Mouse (Mus musculus) limb, embryonic 10.5 days (tissue): ENCODE results near the gene Ubl4b. TPM values are rescaled to one million over a fixed set of nuclear protein-coding genes. Genes with fewer than 3 reads are reported as not detected.

Experiments used
- DNase-seq: peaks from one replicate; pipeline ENCODE4 v3.0.0-alpha.2; 2017; ENCODE audit warnings: low spot score
- H3K27ac ChIP-seq: fragments of 300-500 bp; sonication (generic); 2 replicates; pipeline ENCODE4 v1.5.1; 2016; ENCODE audit warnings: mild to moderate bottlenecking
- H3K27me3 ChIP-seq: fragments of 300-500 bp; sonication (generic); 2 replicates; pipeline ENCODE4 v1.6.1; 2016; ENCODE audit warnings: low read depth, mild to moderate bottlenecking; ENCODE audit not compliant: poor library complexity, severe bottlenecking
- H3K36me3 ChIP-seq: fragments of 300-500 bp; sonication (generic); 2 replicates; pipeline ENCODE4 v1.6.1; 2016; ENCODE audit warnings: mild to moderate bottlenecking, moderate library complexity
- H3K4me1 ChIP-seq: fragments of 300-500 bp; sonication (generic); 2 replicates; pipeline ENCODE4 v1.6.1; 2016
- H3K4me3 ChIP-seq: fragments of 300-500 bp; sonication (generic); 2 replicates; pipeline ENCODE4 v1.5.1; 2016; ENCODE audit warnings: mild to moderate bottlenecking, moderate library complexity
- H3K9me3 ChIP-seq: fragments of 300-500 bp; sonication (generic); replicated peaks from 2 replicates; pipeline ENCODE4 v1.6.1; 2016; ENCODE audit warnings: mild to moderate bottlenecking
- WGBS: fragments of 180-500 bp; shearing (Covaris S2); methylation state at CpG from one replicate; pipeline ENCODE4 v1.1.7; 2016; 5-methylcytosine and 5-hydroxymethylcytosine counted together
- polyA plus RNA-seq: library from polyadenylated mRNA; unstranded; fragments of >200 nt; fragmentation: Nextera tagmentation; extraction: Ambion mirVana; gene quantifications from 2 replicates; pipeline ENCODE4 v1.2.1, GENCODE M21; 2016

Ubl4b gene
- polyA plus RNA-seq, 1 experiment from 2014 or later, result 0.76 TPM

DNA sequence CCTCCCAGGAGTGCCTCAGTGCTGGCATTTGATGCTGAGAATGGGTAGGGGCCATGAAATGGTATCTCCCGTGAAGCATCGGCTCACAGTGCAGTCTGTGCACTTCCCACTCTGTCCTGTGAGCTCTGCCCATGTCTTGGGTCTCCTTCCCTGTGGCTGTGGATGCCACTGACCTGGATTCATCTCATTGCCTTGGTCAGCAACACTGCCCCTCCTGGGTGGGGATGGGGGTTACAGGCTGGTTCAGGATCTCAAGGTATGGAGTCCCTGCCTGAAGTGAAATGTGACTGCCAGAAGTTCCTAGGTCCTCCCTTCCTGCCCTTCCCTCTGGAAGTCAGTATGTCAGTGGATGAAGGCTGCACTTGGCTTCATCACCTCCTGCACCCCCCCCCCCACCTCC is 7.2 kb upstream of the Ubl4b start:
- Histone ChIP-seq H3K4me1 (peaks cover 67% of the 10 kb centered on the region), H3K9me3 (no peaks in the 10 kb centered on the region), H3K27me3 (peaks cover 54% of the 10 kb centered on the region), H3K4me3 (no peak overlapping the region), H3K27ac (peak overlapping the region; percentile 54), H3K36me3 (no peaks in the 10 kb centered on the region)
- no peak for DNase-seq
- 50% methylated on average over 2 of the region's 2 CpGs for WGBS

DNA sequence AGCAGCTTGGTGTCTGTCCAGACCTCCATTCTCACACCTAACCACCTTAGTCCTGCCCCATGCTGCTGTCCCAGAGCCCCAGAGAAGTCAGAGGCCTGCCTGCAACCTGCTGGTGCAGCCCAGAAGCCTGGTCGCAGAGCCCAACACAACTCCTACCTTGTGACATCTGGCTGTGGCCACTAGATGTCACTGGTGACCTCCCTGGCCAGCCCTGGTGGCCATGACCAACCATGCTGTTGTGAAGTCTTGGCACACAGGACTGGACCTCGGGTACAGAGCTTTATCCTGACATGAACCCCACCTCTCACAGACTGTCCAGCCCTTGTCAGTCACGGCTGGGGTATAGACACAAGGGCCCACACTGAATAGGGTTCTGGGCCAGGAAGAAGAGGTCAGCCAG is 4.3 kb upstream of the Ubl4b start:
- Histone ChIP-seq H3K4me1 (peaks cover 47% of the 10 kb centered on the region), H3K9me3 (no peaks in the 10 kb centered on the region), H3K27ac (no peak overlapping the region), H3K36me3 (no peaks in the 10 kb centered on the region), H3K27me3 (peaks cover 60% of the 10 kb centered on the region), H3K4me3 (no peak overlapping the region)
- peak; percentile 82 for DNase-seq
- 12% methylated on average over 3 of the region's 3 CpGs for WGBS

DNA sequence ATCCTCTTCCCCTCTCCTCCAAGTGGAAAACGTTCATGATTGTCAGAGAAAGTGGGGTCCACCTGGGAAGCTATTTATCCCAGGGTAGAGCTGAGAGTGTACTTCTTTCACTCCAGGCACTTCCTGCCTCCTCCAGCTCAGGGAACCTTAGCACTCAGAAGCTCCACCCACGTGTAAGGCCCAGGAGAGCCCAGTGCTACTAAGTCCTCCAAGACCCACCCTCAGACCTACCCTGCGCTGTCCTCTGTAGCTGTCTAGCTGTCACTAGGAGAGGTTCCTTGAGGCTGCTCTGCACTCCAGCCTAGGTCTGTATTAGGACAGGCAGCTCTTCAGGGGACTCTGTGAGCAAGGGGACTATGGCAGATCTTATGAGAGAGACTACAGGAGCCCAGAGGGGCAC is 3.9 kb upstream of the Ubl4b start:
- WGBS, result 19% methylated on average over 3 of the region's 3 CpGs
- H3K9me3 ChIP-seq, result no peaks in the 10 kb centered on the region
- peaks cover 65% of the 10 kb centered on the region for H3K27me3 ChIP-seq
- H3K4me1 ChIP-seq, result peaks cover 43% of the 10 kb centered on the region
- no peak overlapping the region for H3K27ac ChIP-seq
- DNase-seq, result no peak
- H3K36me3 ChIP-seq, result no peaks in the 10 kb centered on the region
- no peak overlapping the region for H3K4me3 ChIP-seq

DNA sequence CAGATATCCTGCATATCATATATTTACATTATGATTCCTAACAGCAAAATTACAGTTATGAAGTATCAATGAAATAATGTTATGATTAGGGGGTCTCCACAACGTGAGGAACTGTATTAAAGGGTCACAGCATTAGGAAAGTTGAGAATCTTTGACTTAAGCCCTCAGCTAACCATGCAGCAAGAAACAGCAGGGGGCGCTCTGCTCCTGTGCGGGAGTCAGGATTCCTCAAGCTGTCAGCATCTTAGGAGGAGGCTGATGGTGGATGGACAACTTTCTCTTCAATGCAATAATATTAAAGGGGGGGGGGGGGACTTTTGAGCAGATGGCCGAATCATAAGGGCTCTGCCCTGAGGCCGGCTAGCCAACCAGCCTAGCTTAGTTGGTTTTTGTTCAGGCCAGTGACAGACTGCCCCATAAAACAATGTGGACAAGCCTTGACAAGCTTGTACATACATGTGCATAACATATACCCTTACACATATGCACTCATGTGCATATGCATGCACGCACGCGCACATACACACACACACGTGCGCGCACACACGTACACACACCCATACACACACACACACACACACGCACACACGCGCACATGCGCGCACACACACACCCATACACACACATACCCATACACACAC is 4.3 kb downstream of the Ubl4b start:
- H3K27me3 ChIP-seq, result peaks cover 85% of the 10 kb centered on the region
- DNase-seq, result peak; percentile 88
- WGBS, result 75% methylated on average over 17 of the region's 17 CpGs
- no peak overlapping the region for H3K4me3 ChIP-seq
- H3K4me1 ChIP-seq, result peaks cover 27% of the 10 kb centered on the region
- no peak overlapping the region for H3K27ac ChIP-seq
- H3K9me3 ChIP-seq, result no peaks in the 10 kb centered on the region
- no peaks in the 10 kb centered on the region for H3K36me3 ChIP-seq

DNA sequence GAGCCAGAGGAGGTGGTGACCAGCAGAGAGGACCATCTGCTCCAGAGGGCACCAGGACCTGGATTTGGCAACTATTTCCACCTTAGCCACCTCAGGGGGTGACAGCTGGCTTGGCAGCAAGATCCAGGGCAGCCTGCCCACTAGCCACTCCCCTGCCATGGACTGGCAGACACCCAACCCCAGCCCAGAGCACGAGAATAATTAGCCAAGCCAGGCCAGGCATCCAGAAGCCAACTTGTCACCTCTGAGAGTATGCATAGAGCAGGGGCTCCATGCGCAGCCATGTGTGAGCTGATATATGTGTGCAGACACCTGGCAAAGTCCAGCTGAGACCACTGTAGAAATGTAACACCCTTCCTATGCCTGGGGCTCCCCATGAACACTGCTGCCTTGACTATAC is 7.9 kb downstream of the Ubl4b start:
- H3K27me3 ChIP-seq, result peaks cover 78% of the 10 kb centered on the region

DNA sequence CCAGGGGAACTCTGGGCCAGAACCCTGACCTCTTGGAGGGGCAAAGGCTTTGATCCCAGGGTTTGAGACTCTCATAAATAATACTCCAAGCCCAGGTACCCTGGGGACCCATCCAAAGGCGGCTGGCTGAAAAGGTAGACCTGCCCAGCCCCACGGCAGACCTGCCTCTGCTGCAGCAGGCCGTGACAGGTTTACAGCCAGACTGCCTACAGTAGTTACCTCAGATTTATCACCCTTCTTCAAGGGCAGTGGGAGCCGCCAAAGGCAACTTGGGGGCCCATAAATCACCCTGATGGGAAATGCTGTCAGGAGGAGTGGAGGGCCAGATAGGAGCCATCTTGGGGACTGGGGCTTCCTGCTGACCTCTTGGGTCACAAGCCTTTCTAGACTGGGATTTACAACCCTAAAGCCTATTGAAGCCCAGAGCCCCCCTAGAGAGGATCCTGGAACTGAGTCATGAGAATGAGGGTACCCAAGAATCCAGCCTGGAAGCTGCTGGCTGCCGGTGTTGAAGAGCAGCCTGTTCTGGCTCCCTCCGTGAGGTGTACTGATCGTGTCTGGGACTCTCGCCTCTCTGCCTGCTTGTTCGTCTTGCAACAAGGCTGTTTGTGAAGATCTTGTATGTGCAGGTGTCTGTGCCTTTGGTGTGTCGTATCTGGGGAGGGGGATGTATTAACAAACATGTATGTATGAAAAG is 9.0 kb downstream of the Ubl4b start:
- Histone ChIP-seq H3K27ac (no peak overlapping the region), H3K27me3 (peaks cover 85% of the 10 kb centered on the region), H3K4me3 (no peak overlapping the region), H3K4me1 (peaks cover 43% of the 10 kb centered on the region), H3K36me3 (no peaks in the 10 kb centered on the region), H3K9me3 (no peaks in the 10 kb centered on the region)
- DNase-seq, result peak; percentile 90
- 17% methylated on average over 10 of the region's 10 CpGs for WGBS

More for the DNA sequence above, 7.9 kb downstream of the Ubl4b start:
- 39% methylated on average over 2 of the region's 2 CpGs for WGBS
- H3K36me3 ChIP-seq, result no peaks in the 10 kb centered on the region
- no peak overlapping the region for H3K4me3 ChIP-seq
- no peaks in the 10 kb centered on the region for H3K9me3 ChIP-seq
- peak; percentile 48 for DNase-seq
- H3K27ac ChIP-seq, result 0 out of 2 replicates have a peak overlapping the region, but pooled peaks have one; percentile 25
- peaks cover 43% of the 10 kb centered on the region for H3K4me1 ChIP-seq

DNA sequence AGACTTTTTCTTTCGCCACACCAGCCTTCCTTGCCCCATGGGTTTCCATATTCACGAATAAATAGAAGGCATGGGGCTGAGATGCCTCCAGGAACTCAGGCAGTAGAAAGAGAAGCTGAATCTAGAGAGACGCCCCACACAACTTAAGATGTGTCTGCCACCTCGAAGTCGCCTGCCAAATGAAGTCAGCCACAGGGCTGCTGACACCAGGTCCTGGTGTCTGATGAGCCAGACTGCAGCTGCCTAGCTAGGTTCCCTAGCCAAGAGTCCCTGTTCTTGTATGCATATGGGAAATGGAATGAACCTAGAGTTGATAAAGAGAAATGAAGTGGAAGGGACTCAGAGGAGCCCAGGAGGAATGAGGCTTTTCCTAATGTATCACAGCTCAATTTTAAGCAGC is 9.6 kb downstream of the Ubl4b start:
- 41% methylated on average over 5 of the region's 5 CpGs for WGBS
- H3K4me1 ChIP-seq, result peaks cover 47% of the 10 kb centered on the region

DNA sequence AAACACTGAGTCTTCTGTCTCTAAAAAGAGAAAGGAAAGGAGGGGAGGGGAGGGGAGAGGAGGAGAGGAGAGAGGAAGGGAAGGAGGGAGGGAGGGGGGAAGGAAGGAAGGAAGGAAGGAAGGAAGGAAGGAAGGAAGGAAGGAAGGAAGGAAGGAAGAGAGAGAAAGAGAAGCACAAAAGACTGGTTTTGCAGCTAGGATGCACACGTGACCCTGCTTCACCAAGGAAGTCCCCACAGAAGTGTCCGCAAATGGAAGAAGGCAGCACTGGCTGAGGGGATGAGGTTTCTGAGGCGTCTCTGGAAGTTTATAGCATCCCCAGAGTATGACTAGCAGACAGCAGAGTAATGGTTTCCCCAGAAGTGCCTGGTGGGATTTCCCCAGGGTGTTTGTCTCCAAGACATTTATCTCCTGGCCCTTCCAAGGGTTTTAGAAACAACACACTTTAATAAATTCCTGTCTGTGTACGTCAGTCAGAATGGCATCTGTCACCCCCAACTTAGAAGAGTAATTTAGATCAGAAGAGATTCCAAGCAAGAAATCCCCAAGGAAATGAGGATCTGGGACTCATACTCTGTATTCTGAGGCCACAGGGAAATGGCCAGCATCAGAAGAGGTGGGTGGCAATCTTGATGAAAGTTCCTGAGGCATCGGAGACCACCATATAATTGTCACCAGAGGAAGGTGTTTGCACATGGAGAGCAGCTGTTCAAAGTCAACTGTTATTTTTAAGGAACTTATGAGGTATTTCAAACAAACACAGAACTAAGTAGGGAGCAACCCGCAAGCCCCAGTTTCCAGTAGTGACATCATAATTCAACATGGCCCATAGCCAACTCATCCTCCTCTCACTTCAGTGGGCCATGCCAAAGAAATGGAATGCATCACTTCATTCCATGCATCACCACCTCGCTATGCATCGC is 11.5 kb downstream of the Ubl4b start:
- no peaks in the 10 kb centered on the region for H3K36me3 ChIP-seq
- WGBS, result 69% methylated on average over 8 of the region's 8 CpGs
- H3K27ac ChIP-seq, result no peak overlapping the region
- H3K27me3 ChIP-seq, result peaks cover 89% of the 10 kb centered on the region
- no peak overlapping the region for H3K4me3 ChIP-seq
- peaks cover 41% of the 10 kb centered on the region for H3K4me1 ChIP-seq
- no peaks in the 10 kb centered on the region for H3K9me3 ChIP-seq
- no peak for DNase-seq

More for the DNA sequence above, 9.6 kb downstream of the Ubl4b start:
- Histone ChIP-seq H3K36me3 (no peaks in the 10 kb centered on the region), H3K4me3 (no peak overlapping the region), H3K27ac (peak overlapping the region; percentile 50; the same call in 1 of the 2 replicates), H3K27me3 (peaks cover 89% of the 10 kb centered on the region), H3K9me3 (no peaks in the 10 kb centered on the region)
- DNase-seq, result no peak

DNA sequence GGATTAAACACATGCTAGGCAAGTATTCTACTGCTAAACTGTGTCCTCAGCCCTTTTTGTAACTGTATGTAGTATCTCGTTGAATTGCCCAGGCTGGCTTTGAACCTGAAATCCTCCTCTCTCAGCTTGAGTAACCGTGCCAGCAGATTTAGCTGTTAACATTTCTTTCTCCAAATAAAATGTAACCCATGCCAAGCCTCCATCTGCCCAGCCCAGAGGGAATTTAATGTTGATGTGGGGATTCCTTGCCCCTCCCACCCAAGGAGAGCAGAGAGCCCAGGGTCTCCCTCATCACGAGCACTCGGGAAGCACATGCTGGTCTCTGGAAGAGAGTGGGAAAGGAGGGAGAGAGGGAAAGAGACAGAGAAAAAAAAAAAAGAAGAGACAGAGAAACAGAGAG is 12.3 kb downstream of the Ubl4b start:
- Histone ChIP-seq H3K27ac (no peak overlapping the region), H3K4me3 (no peak overlapping the region), H3K36me3 (no peaks in the 10 kb centered on the region), H3K27me3 (peaks cover 89% of the 10 kb centered on the region), H3K9me3 (no peaks in the 10 kb centered on the region), H3K4me1 (peaks cover 42% of the 10 kb centered on the region)
- 65% methylated on average over 4 of the region's 4 CpGs for whole genome bisulfite sequencing
- DNase-seq, result no peak

DNA sequence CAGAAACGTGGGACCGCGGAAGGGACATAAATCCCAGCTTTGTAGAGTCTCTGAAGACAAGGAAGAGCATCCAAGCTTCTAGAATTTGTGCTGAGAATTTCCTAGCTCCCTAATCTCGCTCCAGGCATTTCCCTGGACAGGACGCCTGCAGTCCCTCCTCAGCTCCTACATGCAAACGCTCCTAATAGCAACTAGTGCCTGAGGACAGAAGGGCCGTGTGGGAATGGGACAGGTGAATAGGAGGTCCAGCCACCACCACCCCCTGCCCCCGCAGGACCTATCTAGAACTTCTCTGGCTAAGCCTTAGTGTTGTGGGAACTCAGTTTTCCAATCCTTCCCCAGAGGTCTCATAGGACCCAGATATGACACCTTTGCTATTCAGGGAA is 17.4 kb downstream of the Ubl4b start:
- Histone ChIP-seq H3K4me1 (peaks cover 24% of the 10 kb centered on the region), H3K27me3 (peaks cover 87% of the 10 kb centered on the region), H3K4me3 (peak overlapping the region; percentile 37), H3K9me3 (no peaks in the 10 kb centered on the region), H3K27ac (peak overlapping the region; percentile 72; the same call in 1 of the 2 replicates), H3K36me3 (no peaks in the 10 kb centered on the region)
- no peak for DNase-seq
- 27% methylated on average over 8 of the region's 8 CpGs for WGBS

DNA sequence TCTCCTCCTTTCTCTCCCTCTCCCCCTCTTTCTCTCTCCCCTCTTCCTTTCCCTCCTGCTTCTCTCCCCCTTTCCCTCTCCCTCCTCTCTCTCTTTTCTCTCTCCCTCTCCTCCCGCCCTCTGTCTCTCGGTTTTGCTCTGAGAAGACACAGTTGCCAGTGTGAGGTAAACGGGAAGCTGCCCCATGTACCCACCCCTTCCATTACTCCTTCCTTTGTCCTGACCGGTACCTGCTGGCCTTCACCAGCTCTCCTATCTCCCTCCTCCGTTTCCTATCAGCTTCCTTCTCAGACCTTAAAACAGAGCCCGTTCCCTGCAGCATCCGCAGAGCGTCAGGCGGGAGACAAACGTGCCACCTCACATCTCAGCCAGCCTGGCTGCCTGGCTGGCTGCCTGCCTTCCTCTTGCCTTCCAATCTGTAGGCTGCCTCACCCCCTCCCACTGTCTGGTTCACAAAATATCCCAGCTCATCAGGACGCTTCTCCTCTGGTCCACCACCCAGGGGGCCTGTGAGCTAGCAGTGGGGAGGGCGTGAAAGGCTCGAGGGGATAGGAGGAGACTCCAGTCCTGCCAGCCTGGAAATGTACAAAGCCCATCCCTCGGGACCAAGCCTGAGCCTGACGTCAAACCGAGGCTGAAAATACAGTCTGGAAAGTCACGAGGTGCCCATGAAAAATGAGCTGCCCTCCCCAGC is 17.9 kb downstream of the Ubl4b start:
- 6% methylated on average over 17 of the region's 17 CpGs for WGBS
- no peak for DNase-seq
- Histone ChIP-seq H3K4me3 (peak overlapping the region; percentile 37), H3K9me3 (no peaks in the 10 kb centered on the region), H3K27me3 (peaks cover 81% of the 10 kb centered on the region), H3K4me1 (peaks cover 24% of the 10 kb centered on the region), H3K36me3 (no peaks in the 10 kb centered on the region), H3K27ac (peak overlapping the region; percentile 72)

DNA sequence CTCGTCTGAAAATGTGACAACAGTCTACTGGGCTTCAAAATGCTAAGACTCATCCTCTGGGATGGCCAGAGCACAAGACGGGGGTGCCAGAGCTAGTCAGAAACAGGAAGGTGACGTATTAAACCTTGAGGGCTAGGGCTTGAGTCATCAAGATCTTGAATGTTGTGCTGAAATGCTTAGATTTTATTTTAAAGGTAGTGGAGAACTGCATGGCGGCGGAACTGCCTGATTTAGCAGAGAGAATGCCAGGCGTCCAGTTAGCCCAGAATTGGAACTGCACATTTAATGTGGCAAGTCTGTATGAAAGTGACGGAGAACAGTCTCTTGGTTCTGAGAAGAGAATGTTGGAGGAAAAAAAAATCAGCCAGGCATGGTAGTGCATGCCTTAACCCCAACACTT is 19.9 kb downstream of the Ubl4b start:
- peaks cover 20% of the 10 kb centered on the region for H3K4me1 ChIP-seq
- no peak overlapping the region for H3K27ac ChIP-seq
- DNase-seq, result no peak
- no peak overlapping the region for H3K4me3 ChIP-seq
- peaks cover 61% of the 10 kb centered on the region for H3K27me3 ChIP-seq
- no peaks in the 10 kb centered on the region for H3K36me3 ChIP-seq
- H3K9me3 ChIP-seq, result no peaks in the 10 kb centered on the region
- WGBS, result 86% methylated on average over 7 of the region's 7 CpGs
